Mouse (Mus musculus): ENCODE measurements around the gene Usp9x. TPM values are rescaled to one million over a fixed set of nuclear protein-coding genes. Genes with fewer than 3 reads are reported as not detected.

The Usp9x gene
- total RNA-seq, 2 experiments from 2014 or later, result 151 to 153 TPM

DNA sequence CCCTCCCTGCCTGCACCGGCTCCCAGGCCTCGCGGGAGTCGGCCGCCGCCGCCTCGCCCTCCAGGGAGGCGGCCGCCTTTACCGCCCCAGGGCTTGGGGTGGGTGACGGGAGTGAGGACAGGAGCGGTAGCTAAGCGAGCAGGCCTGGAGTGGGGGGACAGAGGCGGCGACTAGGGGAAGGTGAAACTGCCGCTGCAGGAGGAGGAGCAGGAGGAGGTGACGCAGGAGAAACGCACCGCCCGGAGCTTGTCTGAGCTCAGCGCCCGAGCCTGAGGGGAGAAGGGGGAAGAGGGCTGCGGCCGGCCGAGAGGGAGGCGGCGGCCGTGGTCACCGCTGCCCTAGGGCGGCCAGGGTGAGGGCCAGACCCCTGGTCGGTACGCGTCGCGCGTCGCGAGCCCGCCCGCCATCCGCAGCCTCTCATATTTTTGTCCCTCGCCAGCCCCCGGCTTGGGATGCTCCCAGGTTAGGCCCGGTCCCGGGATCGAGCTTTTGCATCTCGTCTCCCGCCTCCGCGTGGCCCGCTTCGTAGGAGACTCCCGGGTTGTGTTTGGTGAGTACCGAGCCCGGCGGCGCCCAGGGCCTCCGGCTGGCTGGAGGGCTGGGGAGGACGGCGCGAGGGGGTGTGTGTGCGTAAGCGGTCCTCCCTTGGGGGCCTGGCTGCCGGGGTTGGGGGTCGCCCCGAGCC, 620 bp downstream of the Usp9x start:
- peak; percentile 72 to 77 for DNase-seq
- intact Hi-C loops (cut with DNase I), result loop anchor here (1.0 to 2.0 kb wide), 2 partner anchors 30 to 75 kb away; no protein-coding TSS in a partner anchor

DNA sequence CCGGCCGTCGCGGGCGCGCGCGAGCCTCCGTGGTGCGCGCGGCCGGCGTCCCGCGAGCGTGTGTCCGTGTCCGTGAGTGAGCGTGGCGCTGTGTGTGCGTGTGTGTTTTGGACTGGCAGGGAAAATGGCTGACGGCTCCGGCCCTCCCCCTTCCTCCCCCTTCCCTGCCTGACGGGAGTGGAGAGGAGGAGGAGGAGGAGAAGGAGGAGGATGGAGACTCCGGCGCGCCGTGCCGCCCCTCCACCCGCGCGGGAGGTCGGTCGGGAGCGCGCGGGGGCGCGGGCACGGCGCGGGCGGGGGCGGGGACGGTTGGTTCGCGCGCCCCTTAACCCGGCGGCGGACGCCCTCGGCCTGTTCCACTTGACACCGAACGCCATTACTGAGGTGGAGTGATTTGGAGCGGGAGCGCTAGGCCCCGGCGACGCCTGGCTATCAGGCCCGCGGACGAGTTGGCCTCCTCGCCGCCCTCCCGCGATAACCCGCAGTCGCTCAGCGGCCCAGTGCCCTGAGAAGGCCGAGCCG, 1.2 kb downstream of the Usp9x start:
- intact Hi-C loops (cut with DNase I), result no loop called here
- DNase-seq, result peak; percentile 74 to 78

DNA sequence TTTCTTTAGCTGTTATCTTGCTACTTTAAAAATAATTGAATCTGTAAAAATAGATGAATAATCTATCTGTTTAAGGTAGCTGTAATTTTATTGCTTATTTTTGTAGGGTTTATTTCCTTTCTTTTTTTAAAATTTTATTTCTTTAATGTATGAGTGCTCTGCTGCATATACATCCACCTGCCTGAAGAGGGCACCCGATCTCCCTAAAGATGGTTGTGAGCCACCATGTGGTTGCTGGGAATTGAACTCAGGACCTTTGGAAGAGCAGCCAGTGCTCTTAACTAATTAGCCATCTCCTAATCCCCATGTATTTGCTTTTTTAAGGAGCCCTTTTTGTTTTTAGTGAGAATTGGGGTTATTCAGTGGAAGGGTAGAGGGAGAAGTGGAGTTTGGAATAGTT, 14.3 kb downstream of the Usp9x start:
- no peak for DNase-seq
- intact Hi-C loops (cut with DNase I), result no loop called here

DNA sequence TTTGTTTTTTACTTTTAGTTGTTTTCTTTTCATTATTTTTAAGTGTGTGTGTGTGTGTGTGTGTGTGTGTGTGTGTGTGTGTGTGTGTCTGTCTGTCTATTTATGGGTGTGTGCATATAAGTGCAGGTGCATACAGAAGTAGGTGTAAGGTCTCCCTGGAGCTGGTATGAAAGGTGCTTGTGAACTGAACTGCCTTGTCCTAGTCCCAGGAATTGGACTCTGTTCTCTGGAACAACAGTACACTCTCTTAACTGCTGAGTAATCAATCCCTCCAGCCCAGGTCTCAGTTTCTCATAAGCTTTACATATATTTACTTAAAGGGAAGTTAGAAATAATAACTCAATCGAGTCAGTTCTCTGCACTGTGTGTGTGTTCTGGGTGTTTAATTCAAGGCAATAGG, 25.7 kb downstream of the Usp9x start:
- DNase-seq, result no peak

DNA sequence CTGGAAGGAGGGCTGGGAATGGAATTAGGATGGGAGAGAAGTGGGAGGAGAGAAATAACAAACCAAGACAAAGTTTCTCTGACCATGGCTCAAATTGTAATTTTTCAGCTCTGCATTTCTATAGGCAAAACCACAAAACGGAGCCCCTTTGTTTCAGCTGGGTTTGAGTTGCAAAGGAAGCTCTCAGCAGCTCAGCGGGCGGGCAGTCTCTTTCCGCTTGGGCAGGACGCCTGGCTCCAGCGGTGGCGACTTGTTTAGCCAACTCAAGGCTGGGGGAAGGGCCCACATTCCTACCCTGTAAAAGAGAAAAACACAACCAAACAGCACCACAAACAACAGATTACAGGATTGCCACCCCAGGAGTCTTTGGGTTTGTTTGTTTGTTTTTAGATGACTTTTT, 135.2 kb downstream of the Usp9x start:
- peak in 1 of 2 experiments; percentile 30 for DNase-seq
- intact Hi-C loops (cut with DNase I), result no loop called here

More for the DNA sequence above, 25.7 kb downstream of the Usp9x start:
- intact Hi-C loops (cut with DNase I), result no loop called here

DNA sequence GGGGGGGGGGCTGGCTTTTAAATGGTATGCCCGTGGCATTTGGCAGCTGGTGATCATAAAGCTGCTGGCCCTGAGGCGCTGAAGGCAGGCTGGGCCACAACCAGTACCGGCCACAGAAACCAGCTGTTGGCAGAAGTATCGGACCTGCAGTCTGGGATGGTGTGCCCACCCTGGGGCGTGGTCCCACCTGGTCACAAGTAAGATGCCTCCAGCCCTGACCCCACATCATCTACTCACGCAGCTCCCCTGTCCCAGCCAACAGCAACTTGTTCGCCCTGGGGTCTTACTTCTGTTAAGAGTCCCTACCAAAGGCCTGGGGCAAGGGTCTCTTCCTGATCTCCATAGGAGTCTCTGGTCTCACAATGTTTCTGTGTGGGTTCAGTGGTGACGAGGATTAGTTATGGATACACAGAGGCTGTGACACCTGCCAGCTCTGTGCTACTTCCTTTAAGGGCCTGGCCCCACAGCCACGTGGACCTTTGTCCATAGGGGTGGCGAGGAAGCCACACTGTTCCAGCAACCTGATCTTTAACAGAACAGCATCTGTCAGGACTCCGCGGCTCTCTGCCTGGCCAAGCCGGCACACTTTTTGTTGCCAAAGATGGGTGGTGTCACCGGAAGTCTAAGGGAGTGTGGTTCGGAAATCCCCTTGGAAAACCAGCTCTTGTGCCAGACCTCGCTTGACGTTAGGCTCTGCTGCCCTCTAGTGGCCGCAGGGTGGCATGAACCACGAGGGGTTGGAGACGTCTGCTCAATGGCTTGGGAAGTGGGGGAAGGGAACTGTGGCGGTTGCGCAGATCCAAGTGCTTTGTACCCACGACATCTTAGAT, 136.4 kb downstream of the Usp9x start:
- intact Hi-C loops (cut with DNase I), result no loop called here
- DNase-seq, result peak; percentile 93

DNA sequence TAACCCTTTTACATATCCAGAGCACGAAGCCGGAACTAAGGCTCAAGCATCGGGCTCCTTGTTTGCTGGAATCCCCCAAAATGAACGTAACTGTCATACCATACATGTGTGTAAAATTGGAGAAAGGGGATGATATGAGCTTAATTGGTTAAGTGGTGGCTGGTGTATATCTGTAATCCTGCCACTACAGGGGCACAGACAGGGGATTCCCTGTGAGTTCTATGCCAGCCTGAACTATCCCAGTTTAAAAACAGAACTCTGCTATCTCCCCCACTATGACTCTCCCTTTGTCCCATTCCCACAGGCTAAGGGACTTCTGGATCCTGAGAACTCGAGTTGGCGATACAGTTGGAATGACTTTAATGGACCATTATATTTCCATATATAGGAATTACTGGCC, 137.1 kb downstream of the Usp9x start:
- intact Hi-C loops (cut with DNase I), result no loop called here
- DNase-seq, result no peak

DNA sequence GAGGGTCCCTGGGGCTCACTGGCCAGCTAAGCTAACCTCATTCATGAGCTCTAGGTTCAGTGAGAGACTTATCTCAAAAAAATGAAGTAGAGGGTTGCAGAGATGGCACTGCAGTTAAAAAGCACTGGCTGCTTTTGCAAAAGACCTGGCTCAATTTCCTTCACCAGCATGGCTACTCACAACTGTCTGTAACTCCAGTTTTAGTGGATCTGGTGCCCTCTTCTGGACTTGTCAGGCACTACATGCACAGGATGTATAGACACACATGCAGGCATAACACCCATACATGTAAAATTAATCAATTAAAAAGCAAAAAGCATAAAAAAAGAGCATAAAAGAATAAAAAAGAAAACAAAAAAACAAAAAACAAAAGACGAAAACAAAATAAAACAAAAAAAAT, 143.0 kb downstream of the Usp9x start:
- intact Hi-C loops (cut with DNase I), result no loop called here
- DNase-seq, result peak in 1 of 2 experiments; percentile 7

Other genes with a start within 250 kb of the Usp9x start
- 100 to 1,000 TPM; 187 to 221 TPM for gene Ddx3x, start 209.5 kb downstream of the Usp9x start, total RNA-seq (2021)